Mouse (Mus musculus): ENCODE results near the gene Smco2.

DNA sequence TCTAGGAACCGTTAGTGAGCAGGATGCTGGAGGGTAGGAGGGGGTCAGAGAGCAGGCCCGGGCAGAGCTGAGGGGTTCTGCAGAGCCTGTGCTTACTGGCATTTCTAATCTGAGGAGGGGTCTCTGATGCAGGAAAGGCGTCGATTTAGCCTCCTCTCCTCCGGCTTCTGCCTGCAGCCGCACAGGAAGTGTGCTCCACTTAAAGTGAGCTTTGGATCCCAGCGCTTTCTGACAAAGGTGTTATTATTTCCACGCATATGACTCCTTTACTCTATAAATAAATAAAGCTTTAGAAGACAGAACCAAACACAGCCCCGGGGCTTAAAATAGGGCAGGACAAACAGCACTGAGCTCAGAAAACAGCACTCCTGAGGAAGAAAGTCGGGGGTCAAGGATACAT, 29.0 kb downstream of the Smco2 start:
- TF ChIP-seq CTCF (IDR thresholded peaks at IDR 0.05; ENCODE audit: extremely low read depth, insufficient read depth, low read length) = no peak
- no peak for TF ChIP-seq POLR2A (IDR thresholded peaks at IDR 0.05; ENCODE audit: extremely low read depth, insufficient read depth, low read length)

Data from cortical plate, adult 2 months (tissue).